12 mouse cellular contexts compared by ENCODE assay signal in the genomic region with DNA sequence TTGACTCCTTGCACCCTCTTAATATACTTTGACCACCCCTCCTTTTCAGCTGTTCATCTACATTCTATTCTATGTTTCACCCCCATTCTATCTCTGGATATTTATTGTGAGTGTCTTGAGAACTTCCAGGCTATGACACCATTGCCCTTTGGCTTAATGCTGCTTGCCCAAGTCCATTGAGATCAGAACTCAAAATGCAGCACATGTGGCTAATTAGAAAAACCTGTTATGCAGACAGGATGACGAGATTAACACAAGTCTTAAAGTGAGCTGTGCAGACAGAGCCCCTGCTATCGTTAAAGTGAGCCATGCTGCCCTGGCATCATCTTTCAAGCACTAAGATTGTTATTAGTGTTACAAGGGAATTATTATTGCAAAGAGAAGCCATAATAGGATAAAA.
"Had no signal": no experiment of that assay in that cellular context is flagged by ENCODE, and none has a peak within 500 bp of the region (broad histone marks: within the 10 kb centered on the region; RNA-seq: fewer than 3 reads in every experiment).

No protein-coding gene starts in this region.

- DNase-seq: kidney, adult 8-10 months; kidney, postnatal 10 days; kidney, postnatal 36 days; layer of hippocampus, postnatal 36 days; left cerebral cortex, postnatal 4 days; liver, embryonic 13.5 days; lung, adult 2 months; lung, postnatal 14 days; lung, postnatal 4 days; right cerebral cortex, adult 18-20 months; thymus, adult 18-20 months; thymus, postnatal 25 days had no signal
